Mouse (Mus musculus): ENCODE data around the gene Nap1l4.

Nap1l4 gene

DNA sequence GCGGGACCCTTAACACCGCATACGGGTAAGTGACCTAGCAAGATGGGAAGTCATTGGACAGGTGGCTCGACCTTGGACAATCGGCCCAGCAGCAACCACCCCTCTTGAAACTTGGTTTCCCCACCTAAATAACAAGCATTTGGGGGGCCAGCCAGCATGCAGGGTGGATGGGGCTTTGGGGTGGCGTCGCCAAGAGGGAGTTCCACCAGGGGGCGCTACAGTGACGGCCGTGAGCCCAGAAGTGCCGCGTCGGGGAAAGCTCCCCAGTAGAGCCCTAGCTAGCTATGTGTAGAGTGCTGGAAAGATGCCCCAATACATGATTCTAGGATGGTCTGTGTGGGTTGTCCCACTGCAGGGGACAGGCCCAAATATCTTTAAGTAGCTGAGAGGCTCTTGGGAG is 68.4 kb downstream of the Nap1l4 start:
- no peak for DNase-seq (ENCODE audit: extremely low read depth, low read depth, low spot score)

DNA sequence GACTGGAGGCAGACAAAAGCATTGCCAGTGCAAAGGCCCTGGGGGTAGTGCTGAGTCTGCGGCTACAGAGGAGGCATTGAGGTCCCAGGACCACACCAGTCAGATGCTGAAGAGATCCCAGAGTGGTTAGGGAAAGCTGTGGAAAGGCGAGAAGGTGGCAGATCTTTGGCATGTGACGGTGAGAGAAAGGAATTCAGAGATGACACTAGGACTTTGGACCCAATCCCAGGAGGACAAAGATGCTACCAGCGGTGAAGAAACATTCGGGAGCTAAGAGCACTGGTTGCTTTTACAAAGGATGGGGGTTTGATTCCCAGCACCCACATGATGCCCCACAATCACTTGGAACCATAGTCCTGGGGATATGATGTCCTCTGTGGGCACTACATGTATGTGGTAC is 71.1 kb downstream of the Nap1l4 start:
- DNase-seq (ENCODE audit: extremely low read depth, low read depth, low spot score): no peak

DNA sequence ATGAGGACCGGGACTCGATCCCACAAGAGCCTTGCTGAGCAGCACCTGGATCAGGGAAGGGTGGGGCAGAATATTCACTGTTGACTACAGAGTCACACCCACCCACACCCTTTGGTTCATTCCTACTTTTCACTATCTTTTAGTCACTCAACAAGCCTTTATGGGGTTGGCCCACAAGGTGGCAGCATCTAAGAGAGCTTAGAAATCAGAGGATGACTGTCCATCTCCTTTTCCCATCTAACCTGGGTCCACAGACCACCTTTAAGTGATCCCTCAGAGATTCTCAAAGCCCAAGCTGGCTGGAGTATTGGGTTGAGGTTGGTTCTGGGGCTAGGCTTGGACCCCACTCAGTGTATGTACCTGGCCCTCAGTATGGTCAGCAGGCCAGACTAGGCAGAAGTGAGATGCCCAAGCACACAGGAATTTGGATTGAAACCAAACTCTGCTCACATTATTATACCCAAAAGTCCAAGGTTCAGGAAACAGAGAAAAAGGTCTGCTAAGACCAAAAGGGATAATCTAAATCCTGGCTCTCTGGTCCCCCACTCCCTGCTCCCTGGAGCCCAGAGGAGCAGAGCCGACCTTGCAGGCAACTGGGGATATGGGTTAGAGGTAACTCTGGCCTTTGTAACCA is 72.1 kb downstream of the Nap1l4 start:
- no peak for DNase-seq (ENCODE audit: extremely low read depth, low read depth, low spot score)

DNA sequence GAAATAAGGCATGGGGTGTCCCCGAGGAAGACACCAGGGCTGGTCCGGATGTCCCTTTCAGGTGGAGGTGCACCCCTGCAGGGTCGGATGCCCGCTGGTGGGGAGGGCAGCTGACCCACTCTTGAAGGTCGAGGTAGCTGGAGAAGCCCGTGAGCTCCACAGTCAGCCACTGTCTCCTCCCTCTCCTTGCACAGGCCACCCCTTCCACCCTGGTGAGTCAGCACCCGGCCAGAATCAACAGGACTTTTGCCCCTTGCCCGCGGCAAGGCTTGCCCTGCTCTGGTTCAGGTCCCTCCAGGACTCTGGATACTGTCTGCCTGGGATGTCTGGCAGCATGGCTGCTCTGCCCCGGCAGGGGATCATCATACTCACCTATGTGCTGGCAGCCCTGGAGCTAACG is 73.0 kb downstream of the Nap1l4 start:
- DNase-seq (ENCODE audit: extremely low read depth, low read depth, low spot score): no peak

DNA sequence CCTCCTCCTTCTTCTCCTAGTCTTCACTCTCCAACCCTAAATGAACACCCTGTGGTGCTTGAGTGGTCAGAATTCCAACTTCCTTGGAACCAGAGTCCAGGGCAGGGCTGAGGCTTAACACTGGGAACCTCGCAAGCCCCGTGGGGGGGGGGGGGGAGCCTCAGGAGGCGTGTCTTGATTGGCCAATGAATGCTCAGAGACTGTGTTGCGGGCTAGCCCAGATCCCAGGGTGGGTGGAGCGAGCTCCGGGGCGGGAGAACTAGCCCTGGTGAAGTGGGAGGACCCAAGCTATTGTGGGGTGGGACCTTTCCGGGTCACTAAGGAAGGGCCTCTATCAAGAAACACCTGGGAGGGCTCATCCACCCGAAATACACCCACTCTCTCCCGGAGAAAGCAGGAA is 74.1 kb downstream of the Nap1l4 start:
- DNase-seq (ENCODE audit: extremely low read depth, low read depth, low spot score): no peak

DNA sequence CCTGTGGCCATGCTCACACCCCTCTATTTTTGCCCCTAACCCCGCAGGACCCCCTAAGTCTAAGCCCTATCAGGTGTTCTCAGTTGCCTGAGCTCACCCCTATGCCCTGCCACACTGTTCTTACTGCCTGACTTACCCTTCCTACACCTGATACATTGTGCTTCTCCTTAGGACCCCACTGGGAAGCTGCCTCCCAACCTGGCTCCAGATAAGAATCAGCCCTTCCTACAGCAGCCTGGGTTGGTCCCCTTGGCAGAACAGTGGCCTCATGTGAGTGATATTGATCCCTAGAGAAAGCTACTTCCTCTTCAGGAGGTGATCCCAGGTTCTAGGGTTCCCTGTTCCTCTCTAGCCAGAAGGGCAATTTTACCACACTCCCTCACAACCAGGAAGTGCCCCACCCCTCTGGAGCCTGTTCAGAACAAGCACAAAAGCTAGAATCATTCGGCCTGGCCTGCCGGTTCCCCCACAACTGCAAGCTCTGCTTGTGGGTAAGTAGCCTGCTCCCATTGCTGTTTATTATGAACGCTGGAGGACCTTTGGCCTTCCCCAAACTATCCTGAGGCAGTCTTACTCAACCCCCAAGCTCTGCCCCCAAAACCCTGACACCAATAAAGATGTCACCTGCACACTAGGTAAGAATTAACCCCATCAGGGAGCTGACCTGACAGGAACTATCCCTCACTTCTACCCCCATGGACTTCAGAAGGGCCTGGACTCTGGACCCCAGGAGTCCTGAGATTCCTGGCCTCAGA is 75.4 kb downstream of the Nap1l4 start, which contains the start of gene Slc22a18:
TSS of gene Slc22a18 (plus strand) at position 390 of the 755 bp plus-strand sequence.
- DNase-seq (ENCODE audit: extremely low read depth, low read depth, low spot score): no peak

DNA sequence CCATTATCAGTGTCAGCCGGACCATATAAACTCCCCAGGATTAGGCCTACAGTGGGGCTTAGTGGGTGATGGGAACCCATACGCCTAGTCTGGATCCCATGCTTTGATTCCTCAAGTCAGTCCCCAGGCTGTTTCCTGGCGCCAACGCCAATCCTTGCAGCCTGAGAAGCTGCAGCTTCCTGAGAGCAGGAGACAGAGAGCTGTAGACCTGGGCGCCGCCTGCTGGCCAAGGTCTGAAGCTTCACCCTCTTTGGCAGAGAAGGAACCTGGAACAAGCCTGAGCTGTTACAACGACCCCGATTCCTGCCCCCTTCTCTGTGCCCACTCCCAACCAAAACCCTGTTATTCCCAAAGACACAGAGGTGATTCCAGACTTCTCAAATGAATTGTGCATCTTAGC is 79.0 kb downstream of the Nap1l4 start:
- DNase-seq (ENCODE audit: extremely low read depth, low read depth, low spot score): no peak

DNA sequence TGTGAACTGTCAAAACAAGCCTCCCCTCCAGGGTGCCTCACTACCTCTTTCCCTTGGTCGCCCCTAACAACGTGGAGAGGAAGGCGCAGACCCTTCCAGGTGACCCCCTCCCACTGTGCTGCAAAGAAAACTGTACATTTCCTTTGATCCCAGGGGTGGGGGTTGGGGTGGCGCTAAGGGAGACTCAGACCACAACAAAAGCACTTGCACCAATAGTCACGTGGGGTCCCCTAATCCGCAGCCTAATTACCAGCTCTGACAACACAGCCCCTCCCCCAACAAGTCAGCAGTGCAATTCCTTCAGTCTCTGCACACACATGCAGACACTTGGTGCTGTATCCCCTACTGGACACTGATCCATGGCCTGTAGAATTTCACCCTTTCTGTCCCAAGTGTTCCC is 81.2 kb downstream of the Nap1l4 start:
- no peak for DNase-seq (ENCODE audit: extremely low read depth, low read depth, low spot score)

DNA sequence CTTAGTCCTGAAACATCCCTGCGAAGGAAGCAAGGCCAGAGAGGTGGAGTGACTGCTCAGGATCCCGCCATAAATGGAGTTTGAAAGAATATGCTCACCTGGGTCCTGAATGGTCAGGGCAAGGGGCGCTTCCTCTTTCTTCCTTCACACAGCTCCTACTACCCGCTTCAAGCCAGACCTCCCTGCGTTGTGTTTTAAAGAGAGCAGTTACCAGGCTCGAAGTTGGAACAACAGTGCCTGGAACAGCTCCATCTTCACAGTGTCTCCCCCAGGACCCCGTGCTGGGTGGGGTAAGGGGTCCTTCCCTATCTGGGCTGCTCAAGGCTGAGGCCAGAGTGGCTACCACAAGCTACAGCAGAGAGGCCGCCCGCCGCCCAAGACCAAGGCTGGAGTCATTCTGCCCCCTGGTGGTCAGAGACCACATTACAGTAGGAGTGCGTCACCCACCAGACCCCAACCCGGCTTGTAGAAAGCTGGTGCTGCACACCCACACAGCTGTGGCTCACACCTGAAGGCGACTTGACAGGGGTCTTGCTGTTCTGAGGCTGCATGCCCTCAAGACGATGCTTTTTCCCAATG is 82.7 kb downstream of the Nap1l4 start:
- no peak for DNase-seq (ENCODE audit: extremely low read depth, low read depth, low spot score)

DNA sequence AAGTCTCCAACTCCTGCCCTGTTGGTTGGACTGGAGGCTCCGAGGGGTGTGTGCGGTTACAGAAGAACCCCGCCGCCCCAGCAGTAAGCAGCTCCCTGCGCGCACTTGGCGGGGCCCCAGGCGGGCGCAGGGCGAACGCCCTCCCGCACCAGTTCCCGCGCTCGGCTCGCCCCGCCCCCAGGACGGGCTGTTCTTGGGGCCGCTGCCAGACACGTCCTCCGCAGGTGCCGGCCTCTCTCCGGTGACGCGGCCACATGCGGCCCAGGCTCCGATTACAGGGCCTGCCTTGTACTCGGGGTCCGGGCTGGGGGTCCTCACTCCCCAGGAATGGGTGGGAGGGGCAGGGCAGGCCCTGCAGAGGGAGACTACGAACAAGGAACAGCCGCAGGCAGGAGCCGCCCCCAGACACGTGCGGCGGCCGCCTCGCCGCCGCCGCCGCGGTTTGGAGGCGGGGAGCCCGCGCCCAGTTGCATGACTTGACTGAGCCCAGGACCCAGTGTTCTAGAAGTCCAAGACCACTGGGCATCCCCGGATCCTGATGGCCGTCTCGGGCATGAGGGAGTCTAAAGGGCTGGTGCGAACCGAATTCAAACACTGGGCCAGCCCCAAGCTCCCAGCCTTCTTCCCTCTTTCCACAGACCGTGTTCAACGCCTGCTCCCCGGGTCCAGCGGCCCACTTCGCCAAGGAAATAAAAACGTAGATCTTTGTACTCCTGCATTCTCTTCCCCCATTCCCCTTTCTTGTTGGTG is 83.9 kb downstream of the Nap1l4 start:
- no peak for DNase-seq (ENCODE audit: extremely low read depth, low read depth, low spot score)

DNA sequence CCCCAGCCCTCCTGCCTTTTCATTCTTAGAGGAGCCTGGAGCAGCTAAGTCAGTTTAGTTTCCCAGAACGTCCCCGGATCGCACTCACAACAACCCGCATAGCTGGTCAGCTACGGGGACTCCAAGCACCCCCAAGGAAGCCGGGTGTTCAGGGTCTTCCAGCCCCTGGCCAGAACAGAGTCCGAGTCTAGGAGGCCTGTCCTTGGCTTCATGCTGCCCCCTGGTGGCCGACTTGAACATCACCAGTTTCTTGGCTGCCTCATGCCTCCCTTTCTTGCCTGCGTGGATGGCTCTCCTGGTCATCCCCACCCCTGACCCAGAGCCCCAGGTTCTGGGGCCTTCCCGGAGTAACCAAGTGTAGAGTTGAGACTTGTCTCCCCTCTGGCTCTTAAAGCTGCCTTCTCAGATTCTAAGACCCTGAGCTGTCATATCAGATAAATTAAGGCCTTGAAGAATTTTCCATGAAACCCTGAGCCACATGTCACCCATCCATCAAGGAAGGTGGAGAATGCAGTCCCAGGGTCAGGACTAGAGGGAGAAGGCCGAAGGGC is 85.0 kb downstream of the Nap1l4 start:
- no peak for DNase-seq (ENCODE audit: extremely low read depth, low read depth, low spot score)
